Mouse (Mus musculus) hematopoietic stem cell, adult 5-6 weeks (primary cell): ENCODE results near the gene Vmn1r54. TPM values are rescaled to one million over a fixed set of nuclear protein-coding genes. Genes with fewer than 3 reads are reported as not detected.

Experiments used
- total RNA-seq: library from RNA; stranded (forward); fragments of 172-1452, 232-1000 nt; gene quantifications from 2 replicates; pipeline ENCODE4 v1.2.3, GENCODE M21; 2017

Vmn1r54 gene
- total RNA-seq, 1 experiment from 2014 or later = not detected

Other genes with a start within 250 kb of the Vmn1r54 start
- not detected in 2 replicates for gene Vmn1r47, start 230.2 kb upstream of the Vmn1r54 start, total RNA-seq
- gene Vmn1r48, start 209.5 kb upstream of the Vmn1r54 start, total RNA-seq = not detected in 2 replicates
- not detected in 2 replicates for gene Vmn1r49, start 167.8 kb upstream of the Vmn1r54 start, total RNA-seq
- not detected in 2 replicates for gene Vmn1r50, start 144.9 kb upstream of the Vmn1r54 start, total RNA-seq
- gene Vmn1r51, start 123.7 kb upstream of the Vmn1r54 start, total RNA-seq = not detected in 2 replicates
- gene Vmn1r52, start 71.5 kb upstream of the Vmn1r54 start, total RNA-seq = not detected in 2 replicates
- gene V1ra8, start 43.5 kb upstream of the Vmn1r54 start, total RNA-seq = not detected in 2 replicates
- gene Vmn1r53, start 21.9 kb upstream of the Vmn1r54 start, total RNA-seq = not detected in 2 replicates
- gene BC048671, start 54.9 kb downstream of the Vmn1r54 start, total RNA-seq = not detected in 2 replicates
- 1.4 TPM in 1 of 2 replicates, not detected in the other for gene Chst13, start 78.9 kb downstream of the Vmn1r54 start, total RNA-seq
- gene Uroc1, start 87.0 kb downstream of the Vmn1r54 start, total RNA-seq = not detected in 2 replicates
- gene Zxdc, start 123.2 kb downstream of the Vmn1r54 start, total RNA-seq = 18.7 and 20.3 TPM in 2 replicates
- not detected in 2 replicates for gene Cfap100, start 182.5 kb downstream of the Vmn1r54 start, total RNA-seq
- not detected in 2 replicates for gene Klf15, start 216.3 kb downstream of the Vmn1r54 start, total RNA-seq
- 13.1 and 18.0 TPM in 2 replicates for gene Aldh1l1, start 240.1 kb downstream of the Vmn1r54 start, total RNA-seq